Mouse (Mus musculus) neural tube, embryonic 14.5 days (tissue): ENCODE results near the gene Gm9268. TPM values are rescaled to one million over a fixed set of nuclear protein-coding genes. Genes with fewer than 3 reads are reported as not detected.
"Not testable (repeated sequence)": the region's sequence is repeated elsewhere in the genome, so short reads cannot be mapped to it uniquely, and the experiment has no call there.

Source experiments
- ATAC-seq: fragments of 200-750 bp; cut with Nextera tagmentation; 2 replicates; pipeline ENCODE4 v1.8.0; 2017; ENCODE audit warnings: low read depth, mild to moderate bottlenecking, moderate TSS enrichment, moderate library complexity
- H3K27ac ChIP-seq: fragments of 300-500 bp; sonication (generic); 2 replicates; pipeline ENCODE4 v1.5.1; 2014; ENCODE audit warnings: low read depth, mild to moderate bottlenecking, control low read depth, low read length, moderate library complexity, mixed read lengths
- H3K27me3 ChIP-seq: fragments of 300-500 bp; sonication (generic); 2 replicates; pipeline ENCODE4 v1.6.1; 2014; ENCODE audit warnings: low read length; ENCODE audit not compliant: control insufficient read depth, insufficient read depth
- H3K36me3 ChIP-seq: fragments of 300-500 bp; sonication (generic); 2 replicates; pipeline ENCODE4 v1.6.1; 2014; ENCODE audit warnings: low read length, mixed read lengths; ENCODE audit not compliant: control insufficient read depth, insufficient read depth
- H3K4me1 ChIP-seq: fragments of 300-500 bp; sonication (generic); 2 replicates; pipeline ENCODE4 v1.6.1; 2014; ENCODE audit warnings: low read length; ENCODE audit not compliant: control insufficient read depth, insufficient read depth
- H3K4me2 ChIP-seq: fragments of 300-500 bp; sonication (generic); 2 replicates; pipeline ENCODE4 v1.6.1; 2014; ENCODE audit warnings: mild to moderate bottlenecking, low read depth, low read length, control low read depth
- H3K4me3 ChIP-seq: fragments of 300-500 bp; sonication (generic); 2 replicates; pipeline ENCODE4 v1.5.1; 2014; ENCODE audit warnings: low read depth, low read length, control low read depth, mixed read lengths
- H3K9ac ChIP-seq: fragments of 300-500 bp; sonication (generic); replicated peaks from 2 replicates; pipeline ENCODE4 v1.6.1; 2014; ENCODE audit warnings: low read depth, mild to moderate bottlenecking, control low read depth, low read length, mixed read lengths
- H3K9me3 ChIP-seq: fragments of 300-500 bp; sonication (generic); 2 replicates; pipeline ENCODE4 v1.6.1; 2016; ENCODE audit warnings: low read length; ENCODE audit not compliant: control insufficient read depth
- WGBS: fragments of 180-500 bp; shearing (Covaris S2); extraction: QIAGEN DNeasy Blood & Tissue Kit; methylation state at CpG from one replicate; pipeline ENCODE4 v1.1.7; 2014; 5-methylcytosine and 5-hydroxymethylcytosine counted together
- polyA plus RNA-seq: library from polyadenylated mRNA; unstranded; fragments of >200 nt; fragmentation: Nextera tagmentation; extraction: Ambion mirVana; gene quantifications from 2 replicates; pipeline ENCODE4 v1.2.1, GENCODE M21; 2014

The Gm9268 gene
- not detected in 2 replicates for polyA plus RNA-seq

DNA sequence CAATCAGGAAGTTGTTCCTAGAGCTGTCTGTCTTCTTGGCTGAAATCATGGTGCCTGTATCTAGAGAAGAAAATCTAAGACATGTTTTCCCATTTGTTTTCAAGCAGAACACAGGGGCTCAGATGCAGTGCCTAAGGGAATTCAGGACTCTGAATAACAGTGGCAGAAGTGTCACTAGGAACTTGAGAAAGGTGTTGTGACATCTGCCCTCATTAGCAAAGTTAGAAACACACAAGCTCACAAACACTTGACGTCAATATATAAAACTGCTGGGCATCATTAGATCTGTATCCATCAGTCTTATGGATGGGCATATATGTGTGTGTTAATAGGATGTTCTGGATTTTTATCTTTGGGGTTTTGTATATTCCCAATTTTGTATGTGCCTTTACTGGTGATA is at the start of gene Gm9268:
TSS of gene Gm9268 (plus strand) at position 301 of the 400 bp plus-strand sequence.
- not testable (repeated sequence) for ATAC-seq, H3K36me3 ChIP-seq, H3K9ac ChIP-seq, H3K9me3 ChIP-seq, H3K4me2 ChIP-seq, H3K27me3 ChIP-seq, H3K4me1 ChIP-seq, H3K4me3 ChIP-seq, H3K27ac ChIP-seq
- WGBS: no CpG with 5 or more reads among the region's 1 CpGs

DNA sequence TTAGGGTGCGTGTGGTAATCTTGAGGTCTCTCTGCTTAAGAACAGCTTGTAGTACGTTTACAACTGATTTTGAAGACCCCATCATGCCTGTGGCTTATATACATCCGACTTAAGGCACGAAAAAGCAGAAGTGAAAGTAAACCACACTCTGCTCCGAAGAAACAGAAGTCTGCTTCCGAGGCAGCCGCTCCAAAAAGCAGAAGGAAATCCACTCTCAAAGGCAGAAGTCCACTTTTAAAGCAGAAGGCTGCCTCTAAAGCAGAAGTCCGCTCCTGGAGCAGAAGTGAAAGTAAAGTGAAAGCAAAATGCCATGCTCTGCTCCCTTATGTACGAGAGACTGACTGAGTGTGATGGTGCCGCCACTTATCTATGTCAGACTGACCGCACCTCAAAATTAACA is 38.5 kb upstream of the Gm9268 start:
- Histone ChIP-seq H3K4me3 (no peak overlapping the region), H3K9me3 (peaks cover 4% of the 10 kb centered on the region), H3K4me2 (no peak overlapping the region), H3K36me3 (no peaks in the 10 kb centered on the region), H3K27ac (no peak overlapping the region), H3K9ac (no peak overlapping the region), H3K4me1 (no peaks in the 10 kb centered on the region), H3K27me3 (no peaks in the 10 kb centered on the region)
- no peak for ATAC-seq
- 87% methylated on average over 11 of the region's 11 CpGs for WGBS

DNA sequence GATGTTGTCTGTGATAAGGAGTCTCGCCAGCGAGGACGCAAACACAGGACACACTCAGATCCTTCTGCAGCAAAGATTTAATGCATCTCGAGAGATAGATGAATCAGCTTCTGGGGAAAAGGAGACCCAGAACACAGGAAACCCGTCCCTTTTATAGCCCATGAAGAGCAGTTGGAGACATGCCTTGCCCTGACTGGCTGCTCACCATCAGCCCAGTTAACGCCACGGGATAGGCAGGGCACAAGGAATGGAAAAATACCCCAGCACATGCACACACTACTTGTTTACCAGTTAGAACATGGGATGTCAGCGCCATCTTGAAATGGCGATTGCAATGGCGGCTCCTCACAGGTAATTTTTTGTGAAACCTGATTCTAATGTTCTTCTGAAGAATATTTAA is 37.8 kb upstream of the Gm9268 start:
- Histone ChIP-seq H3K27ac (no peak overlapping the region), H3K27me3 (no peaks in the 10 kb centered on the region), H3K4me3 (no peak overlapping the region), H3K36me3 (no peaks in the 10 kb centered on the region), H3K9me3 (peaks cover 4% of the 10 kb centered on the region), H3K4me1 (no peaks in the 10 kb centered on the region), H3K9ac (no peak overlapping the region), H3K4me2 (no peak overlapping the region)
- ATAC-seq: no peak
- 90% methylated on average over 10 of the region's 10 CpGs for WGBS

- 90% methylated on average over 8 of the region's 8 CpGs for WGBS
- Histone ChIP-seq H3K9me3 (0 out of 2 replicates have a peak, but pooled peaks cover 3% of the 10 kb centered on the region), H3K4me3 (no peak overlapping the region), H3K4me2 (no peak overlapping the region), H3K9ac (no peak overlapping the region), H3K4me1 (no peaks in the 10 kb centered on the region), H3K27ac (no peak overlapping the region), H3K36me3 (no peaks in the 10 kb centered on the region), H3K27me3 (no peaks in the 10 kb centered on the region)
- ATAC-seq: no peak
These were observed 59.3 kb downstream of the Gm9268 start for GRCm38 (mm10) chr7:43077831-43078230.

Other genes with a start within 250 kb of the Gm9268 start
- not detected in 2 replicates for gene Vmn2r62, start 225.2 kb upstream of the Gm9268 start, polyA plus RNA-seq
- not detected in 2 replicates for gene Gm2381, start 151.5 kb upstream of the Gm9268 start, polyA plus RNA-seq
- gene Vmn2r63, start 84.9 kb upstream of the Gm9268 start, polyA plus RNA-seq: not detected in 2 replicates
- not detected in 2 replicates for gene Zfp936, start 95.5 kb downstream of the Gm9268 start, polyA plus RNA-seq